Mouse (Mus musculus) C2C12 (cell line): Measurements from ENCODE around the gene Olfr5. TPM values are rescaled to one million over a fixed set of nuclear protein-coding genes. Genes with fewer than 3 reads are reported as not detected.
"Not testable (repeated sequence)": the region's sequence is repeated elsewhere in the genome, so short reads cannot be mapped to it uniquely, and the experiment has no call there.

Source experiments
- H3K27me3 ChIP-seq: one replicate; pipeline ENCODE4 v1.6.1; 2011; ENCODE audit not compliant: control insufficient read depth, insufficient read depth, insufficient read length
- H3K36me3 ChIP-seq: one replicate; pipeline ENCODE4 v1.6.1; 2011; ENCODE audit not compliant: control insufficient read depth, insufficient read depth
- H3K4me3 ChIP-seq: one replicate; pipeline ENCODE4 v1.5.1; 2011; ENCODE audit warnings: mild to moderate bottlenecking, control low read depth; ENCODE audit not compliant: poor library complexity, insufficient read depth, severe bottlenecking
- H3K79me2 ChIP-seq: one replicate; pipeline ENCODE4 v1.6.1; 2011; ENCODE audit not compliant: control insufficient read depth, insufficient read depth
- H3K79me3 ChIP-seq: one replicate; pipeline ENCODE4 v1.6.1; 2011; ENCODE audit warnings: low read depth, control low read depth
- H3ac ChIP-seq: one replicate; pipeline ENCODE3; 2011; ENCODE audit warnings: low read depth; ENCODE audit not compliant: control insufficient read depth, insufficient read length
- CEBPB ChIP-seq: IDR thresholded peaks from one replicate; pipeline ENCODE4 v1.6.1; 2011; ENCODE audit warnings: low read depth, mild to moderate bottlenecking, control low read depth, moderate library complexity
- CTCF ChIP-seq: IDR thresholded peaks from one replicate; pipeline ENCODE4 v1.5.1; 2011; ENCODE audit not compliant: control insufficient read depth, insufficient read depth, insufficient read length
- FOSL1 ChIP-seq: IDR thresholded peaks from one replicate; pipeline ENCODE4 v1.8.0; 2011; ENCODE audit warnings: mild to moderate bottlenecking, low read length; ENCODE audit not compliant: poor library complexity, insufficient read depth, severe bottlenecking
- MAX ChIP-seq: IDR thresholded peaks from one replicate; pipeline ENCODE4 v1.6.1; 2011; ENCODE audit warnings: mild to moderate bottlenecking, control low read depth
- MYOD1 ChIP-seq: IDR thresholded peaks from one replicate; pipeline ENCODE4 v1.6.1; 2011; ENCODE audit warnings: low read depth; ENCODE audit not compliant: control insufficient read depth, insufficient read length
- MYOG ChIP-seq: IDR thresholded peaks from one replicate; pipeline ENCODE4 v1.6.1; 2011; ENCODE audit not compliant: control insufficient read depth, insufficient read length; ENCODE audit errors: extremely low read depth
- USF1 ChIP-seq: IDR thresholded peaks from one replicate; pipeline ENCODE4 v1.6.1; 2011; ENCODE audit warnings: low read depth, mild to moderate bottlenecking, control low read depth, moderate library complexity
- polyA plus RNA-seq: library from polyadenylated mRNA; unstranded; fragments of >200 nt; fragmentation: generic; extraction: Trizol; gene quantifications from one replicate; pipeline ENCODE4 v1.2.1, GENCODE M21; 2012; ENCODE audit warnings: missing spikeins

The Olfr5 gene
- polyA plus RNA-seq, 1 experiment = not detected

DNA sequence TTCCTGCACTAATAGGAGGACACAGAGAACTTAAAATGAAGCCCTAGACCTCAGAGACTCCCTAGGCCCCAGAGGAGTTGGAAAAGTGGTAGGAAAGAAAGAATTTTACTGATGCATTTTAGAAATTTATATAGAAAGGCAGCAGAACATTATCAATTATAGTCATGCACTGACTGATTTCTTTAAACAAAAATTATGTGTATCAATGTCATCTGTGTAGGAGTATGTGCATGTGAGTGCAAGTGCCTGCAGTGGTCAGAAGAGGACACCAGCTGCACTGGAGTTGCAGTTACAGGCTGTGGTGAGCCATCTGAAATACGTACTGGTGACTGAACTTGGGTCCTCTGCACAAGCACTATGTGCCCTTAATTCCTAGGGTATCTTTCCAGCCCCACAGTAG lies 12.9 kb upstream of the Olfr5 start, which contains the start of gene Olfr1347:
Gene Olfr1347, minus strand, starts transcription at position 101 of the 400 bp plus-strand sequence.
- H3K27me3 ChIP-seq = no peaks in the 10 kb centered on the region
- H3ac ChIP-seq = no peak within 1 kb of the TSS
- no peaks in the 10 kb centered on the region for H3K36me3 ChIP-seq
- no peak within 1 kb of the TSS for H3K4me3 ChIP-seq
- TF ChIP-seq USF1 = no peak
- no peak for TF ChIP-seq FOSL1
- no peaks in the 10 kb centered on the region for H3K79me2 ChIP-seq
- H3K79me3 ChIP-seq = no peaks in the 10 kb centered on the region

- H3K79me3 ChIP-seq, H3K79me2 ChIP-seq, H3ac ChIP-seq, H3K4me3 ChIP-seq, H3K27me3 ChIP-seq, H3K36me3 ChIP-seq: not testable (repeated sequence)
Observed at GRCm38 (mm10) chr7:6477633-6478032, 9.1 kb downstream of the Olfr5 start.

DNA sequence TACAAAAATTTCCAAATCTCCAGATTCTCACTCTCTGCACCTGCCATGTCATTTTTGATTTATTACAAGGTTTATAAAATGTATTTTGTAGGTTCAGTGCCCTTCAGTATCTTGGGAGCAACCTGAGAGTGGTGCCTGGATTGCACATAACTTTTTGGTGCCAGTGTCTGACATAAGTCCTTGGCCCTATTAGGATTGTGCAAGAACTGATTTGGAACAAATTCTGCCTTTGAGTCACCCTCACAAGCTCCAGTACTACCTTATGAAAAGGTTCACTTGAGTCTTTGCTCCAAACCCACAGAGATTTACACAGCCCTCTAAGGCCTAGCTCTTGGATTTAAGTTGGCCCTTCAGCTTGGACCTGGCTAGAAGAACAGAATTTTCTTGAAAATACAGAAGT lies 19.8 kb downstream of the Olfr5 start, which contains the start of gene Olfr1346:
Gene Olfr1346, plus strand, starts transcription at position 151 of the 400 bp plus-strand sequence.
- H3K4me3 ChIP-seq = no peak within 1 kb of the TSS

DNA sequence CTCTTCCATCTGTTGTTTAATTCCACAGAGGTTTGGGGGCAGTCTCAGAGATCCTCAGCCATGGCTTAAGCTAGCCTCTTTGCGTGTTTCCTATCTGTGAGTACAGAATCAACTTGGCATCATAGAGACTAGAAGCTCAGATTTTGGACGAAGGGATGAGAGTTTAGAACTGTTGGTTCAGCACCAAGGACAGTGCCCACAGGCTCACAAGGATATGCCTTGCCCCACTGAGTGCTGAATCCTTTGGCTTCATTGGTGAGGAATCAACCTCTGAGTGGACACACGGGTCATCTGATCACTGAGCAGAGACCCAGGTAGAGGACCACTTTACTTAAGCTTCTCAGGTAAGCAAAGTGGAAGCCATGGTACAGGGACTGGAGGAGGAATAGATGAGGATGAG lies 30.3 kb downstream of the Olfr5 start:
- no peak for TF ChIP-seq MYOD1
- no peak for TF ChIP-seq FOSL1
- TF ChIP-seq USF1 = no peak
- no peak for TF ChIP-seq CEBPB
- no peak for TF ChIP-seq MYOG
- TF ChIP-seq MAX = no peak
- no peak for TF ChIP-seq CTCF
- H3K36me3 ChIP-seq = no peaks in the 10 kb centered on the region
- H3K4me3 ChIP-seq = no peak overlapping the region
- no peak overlapping the region for H3ac ChIP-seq
- no peaks in the 10 kb centered on the region for H3K79me3 ChIP-seq
- no peaks in the 10 kb centered on the region for H3K27me3 ChIP-seq
- H3K79me2 ChIP-seq = no peaks in the 10 kb centered on the region

More for the DNA sequence above, 19.8 kb downstream of the Olfr5 start, which contains the start of gene Olfr1346:
- no peaks in the 10 kb centered on the region for H3K79me3 ChIP-seq
- H3K36me3 ChIP-seq = no peaks in the 10 kb centered on the region
- H3K79me2 ChIP-seq = no peaks in the 10 kb centered on the region
- TF ChIP-seq FOSL1 (no peak), MAX (no peak), MYOG (no peak), CTCF (no peak), CEBPB (no peak), MYOD1 (no peak), USF1 (no peak)
- H3ac ChIP-seq = no peak within 1 kb of the TSS
- no peaks in the 10 kb centered on the region for H3K27me3 ChIP-seq

GRCm38 (mm10) chr7:6455868-6456267 lies 30.9 kb downstream of the Olfr5 start, which contains the start of gene Olfr1336:
TSS of gene Olfr1336 (plus strand) at chr7:6456168.
- H3ac ChIP-seq = no peak within 1 kb of the TSS
- TF ChIP-seq CEBPB = no peak
- no peak for TF ChIP-seq USF1
- no peak for TF ChIP-seq CTCF
- TF ChIP-seq MYOG = no peak
- TF ChIP-seq MAX = no peak
- no peak for TF ChIP-seq FOSL1
- no peak for TF ChIP-seq MYOD1
- H3K27me3 ChIP-seq = no peaks in the 10 kb centered on the region
- H3K36me3 ChIP-seq = no peaks in the 10 kb centered on the region
- H3K79me3 ChIP-seq = no peaks in the 10 kb centered on the region
- H3K79me2 ChIP-seq = no peaks in the 10 kb centered on the region
- H3K4me3 ChIP-seq = no peak within 1 kb of the TSS

DNA sequence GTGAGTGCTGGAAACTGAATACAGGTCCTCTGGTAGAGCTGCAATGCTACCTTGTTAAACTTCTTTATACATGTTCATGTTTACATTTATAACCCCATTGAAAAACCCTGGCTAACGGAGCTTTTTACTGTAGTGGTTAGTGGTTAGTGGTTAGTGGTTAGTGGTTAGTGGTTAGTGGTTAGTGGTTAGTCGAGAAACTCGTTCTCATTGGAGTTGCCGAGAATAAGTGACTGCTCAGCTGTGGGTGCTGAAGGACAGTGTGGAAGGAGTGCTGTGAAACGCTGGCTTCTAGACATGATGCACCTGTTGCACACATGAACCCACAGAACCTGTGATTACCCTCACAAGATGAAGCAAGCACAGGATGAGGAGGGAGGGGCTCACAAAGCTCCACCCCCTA lies 39.0 kb downstream of the Olfr5 start:
- no peaks in the 10 kb centered on the region for H3K79me2 ChIP-seq
- TF ChIP-seq CTCF = no peak
- TF ChIP-seq MYOG = no peak
- TF ChIP-seq USF1 = no peak
- no peak for TF ChIP-seq FOSL1
- no peak for TF ChIP-seq CEBPB
- no peak for TF ChIP-seq MAX
- TF ChIP-seq MYOD1 = no peak
- no peak overlapping the region for H3K4me3 ChIP-seq

More for the DNA sequence above, 39.0 kb downstream of the Olfr5 start:
- Histone ChIP-seq H3K36me3 (no peaks in the 10 kb centered on the region), H3K79me3 (no peaks in the 10 kb centered on the region), H3ac (no peak overlapping the region), H3K27me3 (no peaks in the 10 kb centered on the region)
